Mouse (Mus musculus) c-Kit-positive CD71-positive TER-119-positive erythroid progenitor cells, embryonic 14.5 days (primary cell): ENCODE results near the gene Cpm.

Source experiments
- DNase-seq: peaks from one replicate; pipeline ENCODE4 v3.0.0-alpha.2; 2013; ENCODE audit warnings: low spot score

Gene Cpm

GRCm38 (mm10) chr10:117663056-117663864 is 34.0 kb downstream of the Cpm start:
- DNase-seq: no peak

GRCm38 (mm10) chr10:117663865-117664200 is 34.5 kb downstream of the Cpm start:
- no peak for DNase-seq

- no peak for DNase-seq
These were observed 35.1 kb downstream of the Cpm start for GRCm38 (mm10) chr10:117664208-117664925.

GRCm38 (mm10) chr10:117664926-117665209 is 35.6 kb downstream of the Cpm start:
- no peak for DNase-seq

GRCm38 (mm10) chr10:117665376-117666275 is 36.3 kb downstream of the Cpm start:
- DNase-seq: no peak

- no peak for DNase-seq
These were observed 37.1 kb downstream of the Cpm start for GRCm38 (mm10) chr10:117666361-117666760.

- no peak for DNase-seq
These were observed 37.8 kb downstream of the Cpm start for GRCm38 (mm10) chr10:117666947-117667630.

GRCm38 (mm10) chr10:117667663-117668507 is 38.6 kb downstream of the Cpm start:
- DNase-seq: no peak

- DNase-seq: no peak
These were observed 39.4 kb downstream of the Cpm start for GRCm38 (mm10) chr10:117668546-117669300.

- no peak for DNase-seq
These were observed 40.3 kb downstream of the Cpm start for GRCm38 (mm10) chr10:117669449-117670090.

GRCm38 (mm10) chr10:117670092-117670491 is 40.8 kb downstream of the Cpm start:
- no peak for DNase-seq

- DNase-seq: no peak
These were observed 41.5 kb downstream of the Cpm start for GRCm38 (mm10) chr10:117670791-117671190.

- DNase-seq: no peak
These were observed 42.0 kb downstream of the Cpm start for GRCm38 (mm10) chr10:117671266-117671665.

- no peak for DNase-seq
These were observed 42.8 kb downstream of the Cpm start for GRCm38 (mm10) chr10:117671930-117672666.

GRCm38 (mm10) chr10:117672693-117673092 is 43.4 kb downstream of the Cpm start:
- DNase-seq: no peak

GRCm38 (mm10) chr10:117673913-117674312 is 44.6 kb downstream of the Cpm start:
- DNase-seq: no peak

- DNase-seq: no peak
These were observed 45.2 kb downstream of the Cpm start for GRCm38 (mm10) chr10:117674359-117675019.
